Mouse (Mus musculus) granulocyte monocyte progenitor cell, adult 5-6 weeks (primary cell): ENCODE data around the gene Lamtor3. TPM values are rescaled to one million over a fixed set of nuclear protein-coding genes. Genes with fewer than 3 reads are reported as not detected.
"Not testable (repeated sequence)": the region's sequence is repeated elsewhere in the genome, so short reads cannot be mapped to it uniquely, and the experiment has no call there.

Source experiments
- ATAC-seq: replicated peaks from 2 replicates; pipeline ENCODE4 v1.8.0; 2016; ENCODE audit warnings: mild to moderate bottlenecking, moderate TSS enrichment, inconsistent platforms; ENCODE audit not compliant: poor library complexity, severe bottlenecking
- total RNA-seq, 2 experiments: library from RNA; stranded (forward) in 1 of 2; stranded (reverse) in 1 of 2; fragments of 200-712, 200-1000 nt in 1 of 2; fragments of >200 nt in 1 of 2; fragmentation: Nextera tagmentation in 1 of 2; gene quantifications; 2 replicates each; pipeline ENCODE4 v1.2.3; 2014 to 2017

Lamtor3 gene
- total RNA-seq, 2 experiments from 2014 or later: 76.7 to 87.9 TPM

DNA sequence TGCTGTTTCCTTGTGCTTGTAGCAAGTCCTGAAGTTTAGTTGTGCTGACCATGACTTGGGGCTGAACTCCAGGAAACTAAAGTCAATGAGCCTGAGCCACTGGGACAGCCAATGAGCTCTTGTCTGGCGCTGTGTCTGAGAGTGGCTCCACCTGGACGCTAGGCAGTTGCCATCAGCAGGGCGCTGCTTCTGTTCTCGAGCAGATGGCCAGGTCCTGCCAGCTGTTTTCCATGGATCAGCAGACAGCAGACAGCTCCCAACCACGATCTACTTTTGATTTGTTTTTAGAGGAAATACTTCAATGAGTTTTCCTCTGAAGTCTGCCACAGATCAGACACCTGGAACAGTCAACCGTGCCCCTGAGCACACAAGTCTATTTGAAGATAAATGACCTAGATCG, 14.4 kb downstream of the Lamtor3 start:
- ATAC-seq: no peak

DNA sequence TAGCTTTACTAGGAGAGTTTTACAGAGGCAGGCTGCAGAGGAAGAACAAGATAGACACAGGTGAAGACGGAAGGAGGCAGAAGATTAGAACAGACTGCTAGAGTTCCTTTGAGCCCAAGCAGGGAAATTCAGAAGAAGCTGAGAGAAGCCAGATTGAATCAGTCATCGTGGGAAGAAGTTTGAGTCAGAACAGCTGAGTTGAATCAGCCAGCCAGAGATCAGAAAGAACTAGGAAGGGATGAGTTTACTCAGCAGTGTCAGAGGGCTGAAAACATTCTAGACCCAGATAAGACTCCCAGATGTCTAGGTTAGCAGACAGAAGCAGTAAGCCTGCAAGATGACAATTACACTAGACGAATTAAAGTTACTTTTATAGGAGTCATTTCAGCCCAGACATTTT, 15.7 kb downstream of the Lamtor3 start:
- no peak for ATAC-seq

- no peak for ATAC-seq
Measured at GRCm38 (mm10) chr3:137935570-137936525, 17.5 kb downstream of the Lamtor3 start.

GRCm38 (mm10) chr3:137936541-137936940, 18.2 kb downstream of the Lamtor3 start:
- no peak for ATAC-seq

DNA sequence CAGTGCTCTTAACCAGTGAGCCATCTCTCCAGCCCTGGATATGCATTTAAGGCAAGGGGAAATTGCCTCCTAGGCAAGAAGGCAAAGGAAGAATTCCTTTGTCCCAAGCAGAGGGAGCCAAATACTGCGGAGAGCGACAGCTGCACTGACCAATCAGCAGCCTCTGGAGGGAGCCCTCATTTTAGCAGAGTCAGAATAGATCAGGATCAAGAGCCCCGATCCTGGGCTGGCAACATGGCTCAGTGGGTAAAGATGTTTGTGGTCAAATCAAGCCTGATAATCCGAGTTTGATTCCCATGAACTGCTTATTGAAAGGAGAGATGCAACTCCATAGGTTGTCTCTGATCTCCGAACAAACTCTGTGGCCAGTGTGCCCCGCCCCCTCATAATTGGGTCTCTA, 20.3 kb downstream of the Lamtor3 start:
- peak; percentile 31; the same call in 1 of the 2 replicates for ATAC-seq

DNA sequence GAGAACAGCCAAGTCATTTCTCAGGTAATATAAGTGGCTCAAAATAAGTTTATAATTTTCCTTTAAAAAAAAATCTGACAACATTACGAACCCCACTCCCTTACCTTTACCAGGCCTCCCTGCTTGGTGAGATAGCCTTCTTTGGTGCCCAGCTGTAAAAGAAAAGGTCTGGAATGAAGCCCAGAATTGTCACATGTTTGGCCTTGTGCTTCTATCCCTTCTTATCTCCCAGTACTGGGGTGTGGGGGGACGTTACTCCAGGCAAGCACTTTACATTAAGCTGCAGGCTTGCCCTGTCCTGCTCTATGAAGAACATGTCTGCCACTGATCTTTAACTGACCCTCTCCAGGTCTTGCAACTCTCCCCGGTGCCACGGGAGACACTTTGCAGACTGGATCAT, 22.5 kb downstream of the Lamtor3 start:
- ATAC-seq: no peak

DNA sequence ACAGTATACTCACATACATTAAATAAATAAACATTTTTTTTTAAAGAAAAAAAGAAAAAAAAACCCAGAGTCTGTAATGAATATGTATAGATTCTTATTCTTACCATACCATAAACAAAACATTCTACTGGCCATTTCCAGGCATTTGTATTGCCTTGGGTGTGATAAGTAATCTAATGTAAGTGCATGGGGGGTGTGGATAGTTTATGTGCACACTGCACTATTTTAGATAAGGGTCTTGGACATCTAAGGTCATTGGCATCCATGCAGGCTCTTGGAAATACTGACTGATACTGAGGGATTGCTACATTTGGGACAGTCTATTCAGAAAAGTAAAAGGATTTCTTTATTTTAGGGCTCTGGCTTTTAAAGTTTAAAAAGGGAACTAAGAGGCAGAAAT, 23.2 kb downstream of the Lamtor3 start:
- ATAC-seq: no peak

DNA sequence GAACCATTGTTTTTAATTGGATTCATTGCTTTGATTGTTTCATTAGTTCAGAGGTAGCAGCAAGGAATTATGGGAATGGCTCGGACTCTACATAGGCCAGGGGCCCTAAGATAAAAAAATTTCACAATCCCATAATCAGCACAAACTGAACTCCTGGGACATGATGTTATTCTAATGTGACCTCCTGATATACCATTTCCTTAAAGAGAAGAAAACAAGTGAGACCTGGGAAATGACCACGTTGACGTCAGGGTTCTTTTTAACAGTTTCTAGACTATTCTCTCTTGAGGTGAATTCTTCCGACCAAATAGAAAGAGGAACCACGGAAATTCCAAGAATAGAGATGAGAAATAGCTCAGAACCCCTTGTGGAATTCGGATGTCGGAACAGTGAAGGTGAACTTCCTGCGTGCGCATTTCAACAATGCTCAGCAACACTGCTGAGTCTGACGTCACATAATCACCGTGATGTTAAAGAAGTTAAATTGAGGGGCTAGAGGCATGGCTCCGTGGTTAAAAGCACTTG, 23.9 kb downstream of the Lamtor3 start:
- no peak for ATAC-seq

- no peak for ATAC-seq
Measured at GRCm38 (mm10) chr3:137943737-137944154, 25.4 kb downstream of the Lamtor3 start.

GRCm38 (mm10) chr3:137946827-137947226, 28.5 kb downstream of the Lamtor3 start:
- ATAC-seq: peak; percentile 64

DNA sequence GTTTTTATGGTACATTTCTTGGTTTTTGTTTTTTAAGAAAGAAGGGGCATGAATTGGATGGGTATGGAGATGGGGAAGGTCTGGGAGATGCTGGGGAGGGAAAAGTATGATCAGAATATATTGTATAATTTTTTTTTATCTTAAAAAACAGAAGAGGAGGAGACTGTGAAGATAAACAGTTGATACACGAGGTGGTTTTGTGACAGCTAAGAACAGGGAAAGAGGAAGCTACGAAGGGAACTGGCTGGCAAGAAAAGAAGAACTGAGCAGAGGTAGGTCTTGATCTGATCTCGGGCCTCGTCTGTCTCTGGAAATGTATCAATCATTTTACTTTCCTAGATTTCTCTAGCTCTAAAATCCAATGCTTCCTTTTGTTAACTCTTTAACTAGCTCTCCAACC, 29.2 kb downstream of the Lamtor3 start:
- ATAC-seq: peak; percentile 45

- no peak for ATAC-seq
Measured at GRCm38 (mm10) chr3:137950191-137950885, 32.0 kb downstream of the Lamtor3 start.

GRCm38 (mm10) chr3:137951302-137951701, 33.0 kb downstream of the Lamtor3 start:
- not testable (repeated sequence) for ATAC-seq

DNA sequence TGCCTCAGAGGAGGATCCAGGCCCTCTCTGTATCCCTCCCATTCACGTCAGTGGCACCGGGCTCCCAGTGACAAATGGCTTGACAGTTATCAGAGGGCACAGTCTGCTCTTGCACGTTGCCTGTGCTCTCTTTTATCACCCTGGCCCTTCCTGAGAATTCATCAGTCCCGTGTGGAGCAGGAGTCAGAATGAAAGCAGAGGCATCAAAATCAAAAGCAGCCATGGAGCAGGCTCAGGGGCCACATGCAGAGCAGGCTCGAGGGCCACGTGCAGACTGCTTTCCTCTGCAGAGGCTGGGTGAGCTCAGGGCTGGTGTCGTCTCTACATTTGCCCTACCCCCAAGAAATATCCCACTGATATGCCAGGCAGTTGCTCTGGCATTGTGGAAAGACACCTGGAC, 33.5 kb downstream of the Lamtor3 start:
- no peak for ATAC-seq

- ATAC-seq: peak; percentile 62
Measured at GRCm38 (mm10) chr3:137952225-137952913, 34.1 kb downstream of the Lamtor3 start.

DNA sequence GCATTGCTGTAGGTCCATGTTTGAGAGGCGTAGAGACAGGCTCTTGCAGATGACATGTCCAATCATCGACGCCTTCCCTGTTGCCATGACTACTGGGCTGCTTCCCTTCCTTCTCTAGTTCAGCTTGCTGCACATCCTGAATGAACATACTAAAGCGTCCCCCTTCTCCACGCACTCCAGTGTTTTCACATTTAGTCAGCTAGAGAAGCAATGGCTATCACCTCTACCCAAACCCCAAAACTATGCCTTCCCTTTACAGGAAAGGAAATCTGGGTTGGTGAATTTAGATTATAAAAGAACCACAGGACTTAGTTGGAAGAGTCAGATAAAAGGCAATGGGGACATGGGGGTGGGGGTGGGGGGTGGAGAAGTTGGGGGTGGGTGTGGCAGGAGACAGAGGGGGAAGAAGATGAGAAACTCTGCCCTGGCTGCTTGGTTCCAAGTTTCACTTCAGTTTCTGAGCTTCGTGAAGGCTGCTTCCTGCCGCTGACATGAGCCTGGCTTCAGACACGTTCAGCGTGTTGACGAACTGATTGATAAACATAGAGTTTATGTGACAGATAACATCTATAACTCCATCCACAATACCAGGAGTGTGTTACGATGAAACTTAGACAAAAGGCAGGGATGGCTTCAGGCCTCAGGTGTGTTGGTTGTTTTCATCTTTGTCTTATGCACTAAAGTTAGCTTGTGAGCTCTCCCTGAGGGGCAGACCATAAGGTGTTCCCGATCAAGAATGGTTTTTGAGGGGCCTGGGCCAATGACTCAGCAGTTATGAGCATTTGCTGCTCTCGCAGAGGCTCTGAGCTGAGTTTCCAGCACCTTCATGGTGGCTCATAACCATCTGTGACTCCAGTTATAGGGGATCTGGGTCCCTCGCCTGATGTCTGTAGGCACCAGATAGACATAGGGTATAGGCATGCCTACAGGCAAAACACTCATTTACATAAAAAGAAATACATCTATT, 34.9 kb downstream of the Lamtor3 start:
- peak; percentile 39 for ATAC-seq

DNA sequence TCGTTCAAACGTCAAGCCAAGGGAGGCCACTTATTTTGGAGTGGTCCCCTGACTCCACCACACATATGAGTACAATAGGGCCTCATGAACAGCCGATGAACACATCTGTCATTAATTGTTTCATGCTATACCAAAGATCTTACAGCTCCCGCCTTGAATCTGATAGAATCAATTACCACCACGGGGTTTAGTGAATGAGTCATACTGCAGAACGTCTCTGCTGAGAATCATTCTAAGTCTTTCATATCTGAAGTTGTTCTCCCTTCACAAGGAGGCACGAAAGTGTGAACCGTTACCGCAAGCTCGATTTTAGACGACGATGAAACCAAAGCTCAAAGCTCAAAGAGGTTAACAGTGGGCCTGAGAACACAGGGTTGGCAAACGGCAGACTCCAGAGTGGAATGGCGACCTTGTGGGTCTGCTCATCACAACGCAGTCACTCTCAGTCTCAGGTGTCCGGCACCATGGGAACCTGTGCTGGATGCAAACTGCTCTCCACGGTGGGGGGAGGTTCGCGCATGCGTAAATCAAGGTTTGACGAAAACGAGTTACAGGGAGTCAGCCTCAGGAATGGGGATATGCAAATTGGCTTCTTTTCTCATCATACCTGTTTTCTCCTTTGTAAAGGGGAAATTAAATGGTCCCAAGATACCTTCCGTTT, 36.1 kb downstream of the Lamtor3 start:
- ATAC-seq: no peak

DNA sequence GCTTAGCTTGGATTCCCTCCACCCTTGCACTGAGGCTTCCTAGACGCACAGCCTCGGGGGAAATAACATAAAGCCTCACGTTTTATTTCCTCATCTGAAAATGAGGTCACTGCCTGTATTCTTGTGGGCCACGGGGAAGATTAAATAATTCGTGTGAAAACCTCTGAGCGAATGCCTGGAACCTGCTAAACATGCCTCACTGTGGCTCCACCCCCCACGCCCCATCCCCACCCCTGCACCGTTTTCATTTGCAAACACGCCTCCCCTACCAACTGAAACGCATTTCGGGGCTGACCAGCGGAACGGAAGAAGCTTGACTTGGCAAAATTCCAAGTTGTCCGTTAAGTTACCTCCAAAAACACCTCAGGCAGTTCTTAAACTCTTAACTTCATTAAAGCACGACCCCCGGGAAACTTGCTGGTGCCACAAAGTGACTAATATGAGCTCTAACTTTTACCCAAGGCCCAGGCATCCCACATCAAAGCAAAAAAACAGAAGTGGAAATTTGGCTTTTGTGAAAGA, 37.3 kb downstream of the Lamtor3 start:
- peak; percentile 6 for ATAC-seq

- peak; percentile 24 for ATAC-seq
Measured at GRCm38 (mm10) chr3:137957864-137958263, 39.6 kb downstream of the Lamtor3 start.
